17 mouse cellular contexts compared by ENCODE assay signal in the genomic region with DNA sequence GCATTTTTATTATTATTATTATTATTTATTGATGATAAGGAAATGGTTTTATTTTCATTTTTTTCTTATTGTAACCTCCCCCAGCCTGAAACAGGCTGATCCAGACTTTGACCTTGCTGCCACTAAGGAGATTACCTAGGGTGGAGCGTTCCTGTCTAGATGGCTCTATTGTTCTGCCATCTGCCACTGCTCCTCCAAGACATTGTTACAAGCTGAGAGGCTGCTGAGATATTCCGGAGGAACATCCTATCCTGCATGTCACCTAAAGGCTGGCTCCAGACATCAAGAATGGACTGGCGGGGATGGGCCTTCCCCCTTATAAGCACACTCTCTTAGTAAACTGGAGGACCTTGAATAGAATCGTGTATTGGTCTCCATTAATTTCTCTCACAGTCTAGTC.
"Had no signal": no experiment of that assay in that cellular context is flagged by ENCODE, and none has a peak within 500 bp of the region (broad histone marks: within the 10 kb centered on the region; RNA-seq: fewer than 3 reads in every experiment).

No protein-coding gene starts in this region.

- H3K9me3 ChIP-seq: liver, embryonic 15.5 days; midbrain, embryonic 10.5 days; midbrain, embryonic 12.5 days; neural tube, embryonic 13.5 days; neural tube, embryonic 15.5 days; stomach, embryonic 15.5 days had no signal

- H3K4me3 ChIP-seq: liver, embryonic 15.5 days; midbrain, embryonic 10.5 days; midbrain, embryonic 12.5 days; myocyte; neural tube, embryonic 13.5 days; neural tube, embryonic 15.5 days; stomach, embryonic 15.5 days had no signal

- DNase-seq: lung, adult 18-20 months; lung, embryonic 14.5 days; lung, postnatal 10 days; lung, postnatal 4 days; midbrain, embryonic 14.5 days; right cerebral cortex, postnatal 14 days; thymus, adult 2 months; thymus, postnatal 36 days had no signal

- H3K4me2 ChIP-seq: liver, embryonic 15.5 days; lung, embryonic 14.5 days; midbrain, embryonic 12.5 days; neural tube, embryonic 13.5 days; neural tube, embryonic 15.5 days; stomach, embryonic 15.5 days had no signal

- H3K4me1 ChIP-seq: liver, embryonic 15.5 days; midbrain, embryonic 10.5 days; midbrain, embryonic 12.5 days; neural tube, embryonic 13.5 days; neural tube, embryonic 15.5 days; stomach, embryonic 15.5 days had no signal

- H3K27ac ChIP-seq: liver, embryonic 15.5 days; midbrain, embryonic 10.5 days; midbrain, embryonic 12.5 days; neural tube, embryonic 13.5 days; neural tube, embryonic 15.5 days; stomach, embryonic 15.5 days; stomach, postnatal 0 days had no signal

- H3K36me3 ChIP-seq: liver, embryonic 15.5 days; midbrain, embryonic 10.5 days; midbrain, embryonic 12.5 days; neural tube, embryonic 13.5 days; neural tube, embryonic 15.5 days; stomach, embryonic 15.5 days had no signal

- H3K9ac ChIP-seq: liver, embryonic 15.5 days; lung, embryonic 14.5 days; midbrain, embryonic 12.5 days; neural tube, embryonic 13.5 days; neural tube, embryonic 15.5 days; stomach, embryonic 15.5 days had no signal

- ATAC-seq: midbrain, embryonic 16.5 days had no signal

- H3K27me3 ChIP-seq: liver, embryonic 15.5 days; midbrain, embryonic 12.5 days; neural tube, embryonic 13.5 days; neural tube, embryonic 15.5 days; stomach, embryonic 15.5 days had no signal
